Mouse (Mus musculus) cerebellum, adult 2 months (tissue): ENCODE data around the gene Faf1. TPM values are rescaled to one million over a fixed set of nuclear protein-coding genes. Genes with fewer than 3 reads are reported as not detected.
A peak's percentile ranks its signal among the peaks of the same experiment; 100 is the strongest.

Experiments
- DNase-seq, 2 experiments: peaks; one replicate each; pipeline ENCODE4 v3.0.0; 2021
- H3K27ac ChIP-seq: fragments of 200-500 bp; 2 replicates; pipeline ENCODE4 v1.5.1; 2012; ENCODE audit warnings: low read length, control low read depth, inconsistent platforms; ENCODE audit not compliant: insufficient read depth
- H3K27me3 ChIP-seq: fragments of 200-500 bp; 2 replicates; pipeline ENCODE4 v1.6.1; 2012; ENCODE audit warnings: inconsistent platforms, mild to moderate bottlenecking, low read length, moderate library complexity; ENCODE audit not compliant: control insufficient read depth, insufficient read depth
- H3K4me1 ChIP-seq: fragments of 200-500 bp; 2 replicates; pipeline ENCODE4 v1.6.1; 2011; ENCODE audit warnings: low read length; ENCODE audit not compliant: control insufficient read depth, insufficient read depth
- H3K4me3 ChIP-seq: fragments of 200-500 bp; replicated peaks from 2 replicates; pipeline ENCODE3; 2011; ENCODE audit warnings: mild to moderate bottlenecking, low read depth, low read length, control low read depth; ENCODE audit not compliant: insufficient read depth
- CTCF ChIP-seq: fragments of 200-500 bp; IDR thresholded peaks from 2 replicates; pipeline ENCODE4 v1.5.1; 2011; ENCODE audit warnings: low read depth, mild to moderate bottlenecking, control low read depth, low read length, moderate library complexity, borderline replicate concordance; ENCODE audit not compliant: insufficient read depth
- POLR2A ChIP-seq: fragments of 200-500 bp; IDR thresholded peaks from 2 replicates; pipeline ENCODE4 v1.6.1; 2011; ENCODE audit warnings: low read length, control low read depth, borderline replicate concordance; ENCODE audit not compliant: insufficient read depth
- WGBS: fragments of 180-500 bp; shearing (Covaris S2); methylation state at CpG from one replicate; pipeline ENCODE4 v1.1.7; 2018; 5-methylcytosine and 5-hydroxymethylcytosine counted together
- polyA plus RNA-seq: library from polyadenylated mRNA; depleted of rRNA; stranded (reverse); fragments of >200 nt; gene quantifications from 2 replicates; pipeline ENCODE4 v1.2.3, GENCODE M21; 2012

Faf1 gene
- polyA plus RNA-seq, 1 experiment: 20.9 TPM

GRCm38 (mm10) chr4:109660568-109660967, 15.8 kb upstream of the Faf1 start:
- H3K27me3 ChIP-seq: no peaks in the 10 kb centered on the region; the same call in 1 of the 2 replicates

DNA sequence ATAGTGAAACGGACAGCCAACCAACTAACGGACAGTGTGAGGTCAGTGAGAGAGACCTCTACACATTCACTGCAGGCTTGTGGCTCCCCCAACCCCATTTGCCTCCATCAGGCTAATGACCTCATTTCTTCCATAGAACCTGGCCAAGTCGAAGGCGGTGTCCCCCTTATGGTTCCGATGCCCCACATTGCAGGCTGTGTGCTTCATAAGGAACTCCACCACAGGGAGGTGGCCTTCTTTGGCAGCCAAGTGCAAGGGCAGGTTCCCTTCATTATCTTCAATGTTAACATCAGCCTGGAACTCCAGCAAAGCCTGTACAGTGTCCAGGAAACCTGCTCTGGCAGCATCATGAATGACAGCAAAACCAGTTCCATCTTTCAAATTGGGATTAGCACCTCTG, 15.2 kb upstream of the Faf1 start:
- Histone ChIP-seq H3K4me3 (no peak overlapping the region), H3K27me3 (no peaks in the 10 kb centered on the region; the same call in 1 of the 2 replicates), H3K27ac (no peak overlapping the region), H3K4me1 (no peaks in the 10 kb centered on the region)
- TF ChIP-seq CTCF: no peak
- no peak for TF ChIP-seq POLR2A
- WGBS: 67% methylated on average over 5 of the region's 5 CpGs
- DNase-seq: no peak

More at GRCm38 (mm10) chr4:109660568-109660967, 15.8 kb upstream of the Faf1 start:
- Histone ChIP-seq H3K4me1 (no peaks in the 10 kb centered on the region), H3K27ac (no peak overlapping the region), H3K4me3 (no peak overlapping the region)
- TF ChIP-seq POLR2A (no peak), CTCF (no peak)
- no peak for DNase-seq
- WGBS: 98% methylated on average over 3 of the region's 3 CpGs

DNA sequence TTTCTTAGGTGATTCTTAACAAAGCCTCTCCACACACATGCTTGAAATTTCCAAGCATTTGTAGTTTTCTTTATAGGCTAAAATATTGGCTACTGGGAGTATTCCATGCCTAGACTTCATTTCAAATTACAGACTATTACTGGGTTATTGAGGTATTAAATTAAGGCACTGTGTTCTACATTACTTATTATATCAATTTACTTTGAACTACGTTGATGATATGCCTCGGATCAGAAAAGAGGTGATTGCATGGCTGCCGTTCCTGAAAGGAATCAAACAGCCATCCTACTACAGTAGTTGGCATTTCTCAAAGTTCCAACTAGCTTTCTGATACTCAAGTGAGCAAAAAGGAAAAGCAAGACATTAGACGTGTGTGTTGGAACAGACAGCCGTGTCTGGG, 14.1 kb upstream of the Faf1 start:
- no peaks in the 10 kb centered on the region; the same call in 1 of the 2 replicates for H3K27me3 ChIP-seq
- 84% methylated on average over 5 of the region's 5 CpGs for WGBS
- TF ChIP-seq CTCF: no peak
- TF ChIP-seq POLR2A: no peak
- H3K4me1 ChIP-seq: no peaks in the 10 kb centered on the region
- no peak overlapping the region for H3K4me3 ChIP-seq
- no peak overlapping the region for H3K27ac ChIP-seq
- DNase-seq: no peak

- no peaks in the 10 kb centered on the region for H3K27me3 ChIP-seq
- WGBS: 37% methylated on average over 5 of the region's 5 CpGs
- H3K27ac ChIP-seq: no peak overlapping the region
- no peak overlapping the region for H3K4me3 ChIP-seq
- no peak for DNase-seq
- TF ChIP-seq CTCF: no peak
- TF ChIP-seq POLR2A: no peak
- no peaks in the 10 kb centered on the region for H3K4me1 ChIP-seq
These were observed 12.3 kb upstream of the Faf1 start for GRCm38 (mm10) chr4:109664091-109664490.

DNA sequence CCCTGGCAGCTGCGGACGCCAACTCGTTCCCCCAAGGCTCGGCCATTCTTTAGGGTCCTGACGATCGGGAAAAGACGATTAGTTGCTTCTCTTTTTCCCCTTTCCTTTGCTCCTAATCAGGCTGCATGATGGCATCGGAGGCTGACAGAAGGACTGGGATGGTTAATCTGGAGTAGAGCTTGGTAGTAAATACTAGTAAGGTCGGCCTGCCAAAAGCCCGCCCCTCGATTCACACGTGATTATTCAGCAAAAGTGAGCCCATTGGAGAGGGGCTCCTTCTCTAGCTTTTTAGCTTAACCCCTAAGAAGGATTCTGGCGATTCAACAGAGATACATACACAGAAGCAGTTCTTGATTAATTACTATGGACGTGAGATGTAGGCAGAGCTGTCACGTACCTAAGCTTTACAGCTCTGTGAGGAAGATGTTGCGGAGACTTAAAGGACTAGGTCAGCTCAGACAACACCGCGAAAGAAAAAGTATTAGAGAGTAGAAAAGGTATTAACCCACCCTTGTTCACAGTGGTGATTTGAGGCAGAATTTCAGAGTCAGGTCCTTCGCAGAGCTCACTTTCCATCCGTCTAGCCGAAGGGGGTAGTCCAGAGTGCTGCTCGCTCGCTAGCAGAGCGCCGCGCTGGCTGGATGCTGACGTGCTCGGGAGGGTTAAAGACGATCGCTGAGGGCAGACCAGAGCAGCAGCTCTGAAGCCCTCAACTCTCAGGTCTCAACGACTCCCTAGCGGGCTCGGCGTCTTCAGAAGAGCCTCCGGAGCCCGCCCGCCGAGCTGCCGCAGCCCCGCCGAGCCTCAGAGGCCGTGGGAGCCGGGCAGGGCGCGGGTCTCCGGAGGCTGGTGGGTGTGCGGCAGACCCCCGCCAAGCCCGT, 11.0 kb upstream of the Faf1 start:
- peak overlapping the region; percentile 84 for H3K4me3 ChIP-seq
- WGBS: under 1% methylated on average over 49 of the region's 49 CpGs
- peak; percentile 43 to 48 for DNase-seq
- H3K27ac ChIP-seq: no peak overlapping the region
- no peaks in the 10 kb centered on the region for H3K27me3 ChIP-seq
- H3K4me1 ChIP-seq: no peaks in the 10 kb centered on the region
- TF ChIP-seq CTCF: no peak
- no peak for TF ChIP-seq POLR2A

DNA sequence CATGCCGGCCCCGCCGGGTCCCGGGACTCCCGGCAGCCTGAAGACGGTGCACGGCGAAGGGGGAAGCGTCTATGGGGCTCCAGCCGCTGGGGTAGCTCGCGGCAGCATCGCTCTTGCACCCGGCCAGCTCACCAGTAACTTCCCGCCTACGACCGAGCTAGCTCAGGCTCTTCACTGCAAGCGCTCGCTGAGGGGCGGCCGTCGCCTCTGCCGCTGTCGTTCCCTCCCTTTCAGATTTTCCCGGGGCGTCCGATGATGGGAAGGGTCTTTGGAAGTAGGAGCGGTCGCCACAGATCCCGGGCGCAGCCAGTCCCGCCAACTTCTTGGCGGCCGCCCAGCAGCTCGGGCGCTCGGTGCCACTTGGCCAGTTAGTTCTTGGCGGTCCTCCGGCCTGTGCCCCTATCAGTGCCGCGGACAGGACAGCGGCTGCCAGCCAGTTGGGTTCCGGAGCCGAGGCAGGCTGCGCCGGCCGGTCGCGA, 10.4 kb upstream of the Faf1 start:
- Histone ChIP-seq H3K27ac (peak overlapping the region; percentile 40; the same call in 1 of the 2 replicates), H3K4me3 (peak overlapping the region; percentile 84), H3K27me3 (no peaks in the 10 kb centered on the region), H3K4me1 (no peaks in the 10 kb centered on the region)
- under 1% methylated on average over 49 of the region's 49 CpGs for WGBS
- DNase-seq: peak; percentile 72 to 78
- TF ChIP-seq POLR2A: no peak
- no peak for TF ChIP-seq CTCF

DNA sequence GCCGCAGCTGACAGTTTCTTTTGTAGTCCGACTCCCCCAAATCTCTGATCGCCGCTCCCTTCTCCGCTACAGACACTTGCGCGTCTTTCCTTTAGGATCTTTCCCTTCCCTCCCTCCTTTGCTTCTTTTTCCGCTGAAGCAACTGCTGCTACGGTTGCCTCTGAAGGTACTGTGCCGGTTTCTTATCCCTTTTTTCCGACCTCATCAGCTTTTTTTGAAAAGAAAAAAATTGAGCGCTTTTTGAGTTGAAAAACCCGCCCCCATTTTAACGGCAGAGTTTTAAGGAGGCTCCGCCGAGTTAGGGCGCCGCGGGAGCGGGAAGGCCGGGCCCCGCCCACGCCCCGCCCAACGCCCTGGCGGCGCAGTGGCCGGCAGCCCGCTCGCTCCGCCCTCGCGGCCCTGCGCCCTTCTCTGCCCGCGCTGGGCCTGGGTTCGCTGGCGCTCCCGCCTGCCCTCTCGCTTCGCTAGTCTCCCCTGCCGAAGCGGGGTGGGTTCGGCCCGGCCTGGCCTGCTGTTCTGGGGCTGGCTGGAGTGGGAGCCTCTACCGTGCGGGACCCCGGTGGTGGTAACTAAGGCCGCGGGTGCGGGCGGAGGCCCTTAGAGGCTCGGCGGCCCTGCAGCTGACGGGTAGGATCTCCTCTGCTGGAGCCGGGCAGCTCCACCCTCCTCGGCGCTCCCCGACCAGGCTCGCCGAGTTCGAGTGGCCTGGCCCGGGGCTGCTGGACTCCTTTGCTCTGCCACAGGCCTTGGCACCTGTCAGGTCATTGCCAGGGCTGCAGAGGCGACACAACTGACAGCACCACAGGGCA, 9.7 kb upstream of the Faf1 start, which contains the start of gene Cdkn2c:
TSS of gene Cdkn2c (minus strand) at position 729 of the 809 bp plus-strand sequence.
- H3K27me3 ChIP-seq: no peaks in the 10 kb centered on the region
- WGBS: under 1% methylated on average over 64 of the region's 64 CpGs

More for the DNA sequence above, 9.7 kb upstream of the Faf1 start, which contains the start of gene Cdkn2c:
- H3K4me1 ChIP-seq: no peaks in the 10 kb centered on the region
- TF ChIP-seq CTCF (no peak), POLR2A (peak; percentile 94)
- peak within 1 kb of the TSS; percentile 85 for H3K27ac ChIP-seq
- H3K4me3 ChIP-seq: peak within 1 kb of the TSS; percentile 84
- peak; percentile 89 to 92 for DNase-seq
